Mouse (Mus musculus): ENCODE results near the gene Ap1g2.
A peak's percentile ranks its signal among the peaks of the same experiment; 100 is the strongest.

Gene Ap1g2

GRCm38 (mm10) chr14:55089199-55089947, 17.0 kb downstream of the Ap1g2 start:
- no peak for DNase-seq (ENCODE audit: low spot score in 2 of 2)

DNA sequence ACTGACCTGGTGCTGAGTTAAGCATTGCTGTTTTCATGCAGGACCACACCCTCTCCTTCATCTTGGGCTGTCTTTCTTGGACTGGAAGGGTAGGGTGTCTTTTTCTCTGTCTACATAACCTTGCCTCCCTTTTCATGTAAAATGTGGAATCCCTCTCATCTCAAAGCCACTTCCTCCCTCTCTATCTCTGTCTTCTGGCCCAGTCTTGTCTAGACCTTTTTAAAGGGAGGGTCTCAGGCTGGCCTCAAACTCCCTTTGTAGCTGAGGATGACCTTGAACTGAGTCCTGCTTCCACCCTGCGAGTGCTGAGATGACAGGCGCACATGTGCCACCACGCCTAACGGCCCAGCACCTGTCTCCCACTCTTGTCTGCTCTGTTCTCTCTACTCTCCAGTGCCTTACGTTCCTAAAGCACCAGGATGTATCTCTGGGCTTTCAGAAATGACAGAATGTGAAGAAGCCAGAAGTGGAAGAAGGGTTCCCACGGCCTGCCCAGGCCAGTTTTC, 20.3 kb downstream of the Ap1g2 start:
- DNase-seq (ENCODE audit: low spot score in 2 of 2): no peak

GRCm38 (mm10) chr14:55085324-55086008, 20.9 kb downstream of the Ap1g2 start:
- no peak for DNase-seq (ENCODE audit: low spot score in 2 of 2)

GRCm38 (mm10) chr14:55083481-55083880, 22.9 kb downstream of the Ap1g2 start:
- DNase-seq (ENCODE audit: low spot score in 2 of 2): no peak

DNA sequence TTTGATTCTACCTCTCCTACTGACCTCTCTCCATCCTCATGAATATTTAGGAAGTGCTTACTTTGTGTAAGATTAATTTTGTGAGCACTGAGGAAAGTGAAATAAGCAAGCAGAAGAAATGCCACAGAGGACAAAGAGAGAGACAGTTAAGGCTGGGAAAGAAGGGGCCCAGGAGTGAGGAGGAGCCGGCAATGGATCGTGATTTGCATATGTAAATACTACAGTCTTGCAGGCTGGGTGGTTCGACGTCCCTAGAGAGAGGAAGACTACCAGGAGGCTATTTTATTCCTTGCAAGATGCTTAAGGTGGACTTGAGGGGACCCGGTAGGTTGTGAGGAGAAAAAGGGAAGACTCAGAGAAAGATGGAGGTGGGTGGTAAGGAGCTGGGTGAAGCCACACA, 25.3 kb downstream of the Ap1g2 start:
- no peak for DNase-seq (ENCODE audit: low spot score in 2 of 2)

- peak; percentile 74 to 78 for DNase-seq (ENCODE audit: low spot score in 2 of 2)
These were observed 27.0 kb downstream of the Ap1g2 start for GRCm38 (mm10) chr14:55079214-55079970.

DNA sequence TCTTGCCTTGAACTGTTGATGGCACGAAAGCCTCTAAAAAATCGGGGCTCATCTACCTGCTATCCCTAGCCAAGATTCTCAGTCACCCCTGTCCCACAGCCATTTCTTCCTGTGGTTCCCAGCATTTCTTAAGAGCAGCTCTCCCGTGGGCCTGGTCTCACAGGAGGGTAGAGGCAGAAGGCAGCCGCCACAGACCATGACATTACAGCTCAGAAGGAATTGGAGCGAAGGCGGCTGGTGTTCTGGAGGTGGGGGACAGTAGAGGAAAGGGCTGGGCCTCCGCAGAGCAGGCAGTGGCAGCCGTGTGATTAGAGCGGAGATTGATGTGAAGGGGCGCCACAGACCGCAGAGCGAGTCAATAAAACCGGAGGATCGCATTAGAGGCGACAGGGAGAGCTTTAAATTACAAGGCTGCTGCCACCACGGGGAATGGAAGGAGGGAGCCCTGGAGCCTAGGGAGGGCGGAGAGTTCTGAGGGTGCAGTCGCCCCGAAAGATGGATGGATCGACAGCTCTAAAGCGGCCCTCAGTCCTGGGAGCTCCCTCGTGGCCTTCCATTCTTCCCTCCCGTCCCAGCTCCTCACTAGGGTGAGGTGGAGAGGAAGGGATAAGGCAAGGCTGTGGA, 27.9 kb downstream of the Ap1g2 start:
- no peak for DNase-seq (ENCODE audit: low spot score in 2 of 2)

DNA sequence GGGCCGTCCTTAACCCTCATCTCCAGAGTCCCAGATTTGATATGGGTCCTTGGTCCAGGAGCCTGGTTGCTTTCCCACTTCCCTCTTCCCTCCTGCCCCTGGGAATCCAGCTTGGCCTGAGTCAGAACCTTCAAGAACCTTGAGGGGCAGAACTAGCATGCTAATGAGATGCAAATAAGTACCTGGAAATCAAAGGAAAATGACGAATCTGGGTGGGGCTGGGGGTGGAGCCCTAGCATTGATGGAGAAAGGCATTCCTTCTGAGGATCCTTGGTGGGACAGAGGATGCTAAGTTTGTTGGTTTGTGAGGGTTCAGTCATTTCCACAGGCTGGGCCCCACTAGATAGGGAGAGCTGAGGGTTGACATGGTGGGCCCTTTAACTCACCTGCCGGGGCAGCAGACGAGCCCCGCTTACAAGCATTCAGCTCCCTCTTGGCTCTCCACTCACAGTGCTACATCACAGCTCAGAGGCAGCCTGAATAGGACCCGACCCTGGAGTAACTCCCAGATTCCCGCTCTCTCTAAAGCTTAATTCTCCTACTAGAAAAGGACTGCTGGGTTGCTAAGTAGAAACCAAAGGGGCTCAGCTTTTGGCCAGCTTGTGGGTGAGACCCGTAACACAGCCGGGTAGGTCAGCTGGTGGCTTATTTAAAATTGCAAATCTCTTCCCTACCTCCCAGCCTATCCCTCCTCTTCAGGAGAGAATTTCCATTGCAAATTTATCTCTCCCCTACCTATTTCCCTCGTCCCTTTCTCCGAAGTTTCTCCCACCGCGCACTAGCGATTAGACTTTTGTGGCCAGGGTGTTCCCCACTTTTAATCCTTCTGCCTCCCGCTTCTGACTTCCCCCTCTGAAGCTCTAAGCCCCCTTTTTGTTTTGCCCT, 28.7 kb downstream of the Ap1g2 start:
- no peak for DNase-seq (ENCODE audit: low spot score in 2 of 2)

- DNase-seq (ENCODE audit: low spot score in 2 of 2): no peak
These were observed 29.4 kb downstream of the Ap1g2 start for GRCm38 (mm10) chr14:55076956-55077355.

- DNase-seq (ENCODE audit: low spot score in 2 of 2): no peak
These were observed 30.2 kb downstream of the Ap1g2 start for GRCm38 (mm10) chr14:55076224-55076623.

- no peak for DNase-seq (ENCODE audit: low spot score in 2 of 2)
These were observed 32.0 kb downstream of the Ap1g2 start for GRCm38 (mm10) chr14:55074416-55074815.

DNA sequence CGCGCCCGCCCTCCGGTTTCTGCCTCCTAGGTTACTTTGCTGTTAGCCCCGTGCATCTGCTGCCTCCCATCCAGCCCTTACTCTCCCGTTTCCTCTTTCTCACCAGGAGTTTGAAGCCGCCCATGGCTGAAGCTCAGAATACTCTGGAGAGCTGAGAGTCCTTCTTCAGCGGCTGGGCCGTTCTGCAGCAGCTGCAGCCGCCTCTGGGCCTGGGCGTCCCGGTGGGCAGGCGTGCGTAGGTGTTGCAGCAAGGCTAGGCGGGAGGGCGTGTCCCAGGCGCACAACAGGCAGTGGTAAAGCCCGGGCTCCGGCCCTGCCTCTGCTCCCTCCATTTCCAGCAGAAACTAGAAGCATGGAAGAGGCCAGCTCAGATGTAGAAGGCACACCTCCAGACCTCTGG, 34.6 kb downstream of the Ap1g2 start:
- DNase-seq (ENCODE audit: low spot score in 2 of 2): no peak

DNA sequence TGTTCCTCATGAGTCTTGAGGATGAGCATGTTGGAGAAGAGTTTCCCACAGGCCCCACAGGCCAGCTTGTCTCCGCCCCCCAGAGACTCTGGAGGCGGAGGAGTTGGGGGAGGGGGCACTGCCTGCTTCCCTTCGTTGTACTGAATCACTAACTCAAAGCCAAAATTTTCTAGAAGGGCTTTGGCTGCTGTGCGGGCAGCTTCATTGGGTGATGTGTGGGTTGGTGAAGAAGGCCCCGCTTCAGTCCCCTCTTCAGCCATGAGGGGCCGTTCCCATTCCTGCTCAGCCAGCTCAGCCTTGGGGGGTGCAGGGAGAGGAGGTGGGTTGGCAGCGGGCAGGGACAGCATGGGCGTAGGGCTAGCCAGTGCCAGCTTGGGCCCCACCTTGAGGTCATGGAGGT, 40.4 kb downstream of the Ap1g2 start:
- no peak for DNase-seq (ENCODE audit: low spot score in 2 of 2)

- no peak for DNase-seq (ENCODE audit: low spot score in 2 of 2)
These were observed 41.0 kb downstream of the Ap1g2 start for GRCm38 (mm10) chr14:55065391-55065790.

DNA sequence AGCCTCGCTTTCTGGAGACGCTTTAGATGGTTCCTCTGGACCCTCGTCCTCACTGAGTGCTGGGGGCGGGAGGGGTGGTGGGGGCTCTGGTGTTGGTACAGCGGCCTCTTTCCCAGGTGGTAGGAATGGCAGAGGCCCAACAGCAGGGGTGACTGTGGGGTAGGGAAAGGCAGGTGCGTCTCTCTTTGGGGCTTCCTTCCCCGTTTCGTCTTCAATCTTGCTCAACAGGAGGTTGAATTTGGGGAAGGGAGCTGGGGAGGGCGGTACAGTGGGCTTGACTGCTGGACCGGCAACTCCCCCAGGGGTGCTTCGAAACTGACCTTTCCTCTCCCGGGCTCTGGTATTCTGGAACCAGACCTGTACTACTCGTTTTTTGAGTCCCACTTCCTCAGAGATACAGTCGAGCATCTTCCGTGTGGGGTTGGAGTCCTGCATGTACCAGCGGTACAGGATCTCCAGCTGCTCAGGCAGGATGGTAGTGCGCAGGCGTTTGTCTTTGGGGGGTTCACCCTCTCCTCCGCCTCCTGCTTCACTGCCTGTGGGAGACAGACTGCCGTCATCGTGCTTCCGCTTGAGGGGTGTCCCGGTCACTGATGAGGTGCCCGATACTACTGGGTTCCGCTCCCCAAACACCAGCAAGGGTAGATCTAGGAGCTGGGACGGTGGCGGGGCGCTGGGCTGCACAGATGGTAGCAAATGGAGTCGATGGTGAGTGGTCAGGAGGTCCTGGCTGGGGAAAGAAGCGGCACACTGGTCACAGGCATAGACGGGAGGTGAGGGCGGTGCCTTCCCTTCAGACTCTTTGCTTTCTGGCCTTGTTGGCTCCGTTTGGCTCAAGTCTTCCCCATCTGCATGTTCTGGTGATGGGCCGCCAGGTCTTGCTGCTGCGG, 41.7 kb downstream of the Ap1g2 start:
- DNase-seq (ENCODE audit: low spot score in 2 of 2): no peak

DNA sequence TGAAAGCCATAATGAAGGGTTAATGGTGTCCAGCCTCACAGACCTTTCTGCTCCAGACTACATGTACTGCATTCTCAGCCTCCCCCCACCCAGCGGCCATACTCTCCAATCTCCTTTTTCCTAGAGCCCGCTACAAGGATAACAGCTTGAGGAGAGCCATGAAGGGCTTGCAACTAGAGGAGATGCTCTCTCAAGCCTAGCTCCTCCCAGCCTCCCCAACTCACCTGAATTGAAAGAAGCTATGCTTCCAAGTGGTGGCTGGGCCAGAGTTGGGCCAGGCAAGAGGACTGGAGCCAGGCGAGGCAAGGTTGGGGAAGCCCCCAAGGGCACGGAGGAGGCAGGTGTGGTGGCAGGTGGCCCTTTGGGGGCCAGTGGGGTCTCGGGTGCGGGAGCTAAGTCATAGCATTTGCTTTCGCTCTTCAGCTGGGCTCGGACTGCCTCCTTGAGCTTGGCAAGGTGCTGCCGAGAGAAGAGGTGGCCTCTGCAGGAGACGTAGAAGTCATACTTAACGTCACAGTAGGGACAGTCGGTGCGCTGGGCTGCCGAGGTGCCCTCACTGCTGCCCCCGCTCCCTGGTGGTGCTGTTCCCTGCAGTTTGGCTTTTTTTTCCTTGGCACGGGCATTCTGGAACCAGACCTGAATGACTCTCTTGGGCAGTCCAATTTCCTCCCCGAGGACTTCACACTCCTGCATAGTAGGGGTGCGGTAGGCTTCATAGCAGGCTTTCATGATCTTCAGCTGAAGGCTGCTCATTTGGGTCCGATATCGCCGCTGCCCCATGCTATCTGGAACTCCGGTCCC, 42.6 kb downstream of the Ap1g2 start:
- no peak for DNase-seq (ENCODE audit: low spot score in 2 of 2)

DNA sequence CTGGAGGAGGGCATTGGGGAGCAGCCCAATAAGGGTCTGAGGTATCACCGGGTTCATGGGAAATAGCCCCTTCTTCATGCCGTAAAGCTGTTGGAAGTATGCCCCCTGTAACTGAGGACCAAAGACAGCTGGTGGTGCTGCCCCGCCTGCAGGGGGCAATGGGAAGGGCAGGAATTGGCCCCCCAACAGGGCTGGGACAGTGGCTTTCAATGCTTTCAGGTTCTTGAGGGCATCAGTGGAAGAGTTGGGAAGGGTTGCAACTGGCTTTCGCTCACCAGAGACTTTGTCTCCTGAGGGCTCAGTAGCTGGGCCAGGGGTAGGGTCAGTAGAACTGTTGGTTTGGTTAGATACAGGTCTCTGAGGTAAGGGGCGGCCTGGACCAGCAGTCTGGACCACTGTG, 43.3 kb downstream of the Ap1g2 start:
- DNase-seq (ENCODE audit: low spot score in 2 of 2): no peak

GRCm38 (mm10) chr14:55062626-55063025, 43.8 kb downstream of the Ap1g2 start:
- DNase-seq (ENCODE audit: low spot score in 2 of 2): peak in 1 of 2 experiments; percentile 12

DNA sequence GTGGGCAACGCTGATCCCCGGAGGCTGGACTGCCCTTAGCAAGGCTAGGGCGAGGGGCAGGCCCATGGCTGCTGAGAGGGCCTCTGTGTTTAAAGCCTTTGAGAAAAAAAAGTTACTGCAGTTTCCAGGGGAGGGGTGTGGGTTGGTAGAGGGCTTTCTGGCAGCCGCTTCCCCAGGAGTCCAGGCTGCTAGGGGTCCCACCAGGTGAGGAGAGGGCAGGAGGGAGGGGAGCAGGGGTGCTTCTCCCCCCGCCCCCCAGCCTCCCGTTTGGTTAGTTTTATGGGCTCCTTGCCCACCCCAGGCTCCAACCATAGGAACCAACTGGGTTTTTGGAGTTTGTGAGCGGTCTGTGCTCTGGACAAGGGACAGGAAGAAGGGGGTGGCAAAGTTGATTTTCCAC, 44.5 kb downstream of the Ap1g2 start:
- DNase-seq (ENCODE audit: low spot score in 2 of 2): no peak
